Mouse (Mus musculus) frontal cortex, adult (tissue): ENCODE data around the gene Zkscan2.

ENCODE experiments used
- ATAC-seq: cut with Nextera tagmentation; 2 replicates; pipeline ENCODE4 v1.9.2; 2017; ENCODE audit warnings: mild to moderate bottlenecking, moderate library complexity, mixed read lengths; ENCODE audit not compliant: low TSS enrichment

The Zkscan2 gene

DNA sequence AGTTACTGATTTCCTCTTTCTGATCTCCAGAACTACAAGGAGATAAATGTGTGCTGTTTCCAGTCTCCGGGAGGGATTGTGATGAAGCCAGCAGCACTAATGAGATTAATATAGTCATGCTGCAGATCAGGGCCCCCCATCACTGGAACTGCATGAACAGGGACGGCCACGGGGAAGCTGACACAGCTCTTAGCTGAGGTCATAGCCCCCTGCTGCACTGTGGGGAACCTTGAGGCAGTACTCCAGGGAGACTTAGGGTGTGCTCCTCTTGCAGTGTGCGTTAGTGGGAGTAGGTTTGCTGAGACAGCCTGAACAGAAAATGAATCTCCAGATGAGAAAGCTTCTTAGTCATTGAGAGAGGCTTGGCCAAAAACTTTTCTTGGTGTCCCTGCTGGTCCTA lies 69.0 kb downstream of the Zkscan2 start:
- ATAC-seq, result no peak

DNA sequence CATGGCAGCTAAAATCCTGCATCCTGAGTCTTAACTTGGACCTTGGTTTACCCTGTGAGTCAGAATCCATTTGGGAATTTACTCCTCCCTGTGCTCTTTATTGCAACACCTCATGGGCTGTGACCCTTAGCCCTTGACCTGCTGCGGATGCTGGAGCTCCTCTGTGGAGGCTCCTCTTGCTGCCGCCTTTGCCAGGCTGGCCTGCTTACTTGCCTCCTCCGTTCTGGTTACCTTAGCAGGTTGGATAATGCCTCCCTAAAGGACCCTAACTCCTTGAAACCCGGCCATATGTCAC lies 69.9 kb downstream of the Zkscan2 start:
- ATAC-seq, result no peak

DNA sequence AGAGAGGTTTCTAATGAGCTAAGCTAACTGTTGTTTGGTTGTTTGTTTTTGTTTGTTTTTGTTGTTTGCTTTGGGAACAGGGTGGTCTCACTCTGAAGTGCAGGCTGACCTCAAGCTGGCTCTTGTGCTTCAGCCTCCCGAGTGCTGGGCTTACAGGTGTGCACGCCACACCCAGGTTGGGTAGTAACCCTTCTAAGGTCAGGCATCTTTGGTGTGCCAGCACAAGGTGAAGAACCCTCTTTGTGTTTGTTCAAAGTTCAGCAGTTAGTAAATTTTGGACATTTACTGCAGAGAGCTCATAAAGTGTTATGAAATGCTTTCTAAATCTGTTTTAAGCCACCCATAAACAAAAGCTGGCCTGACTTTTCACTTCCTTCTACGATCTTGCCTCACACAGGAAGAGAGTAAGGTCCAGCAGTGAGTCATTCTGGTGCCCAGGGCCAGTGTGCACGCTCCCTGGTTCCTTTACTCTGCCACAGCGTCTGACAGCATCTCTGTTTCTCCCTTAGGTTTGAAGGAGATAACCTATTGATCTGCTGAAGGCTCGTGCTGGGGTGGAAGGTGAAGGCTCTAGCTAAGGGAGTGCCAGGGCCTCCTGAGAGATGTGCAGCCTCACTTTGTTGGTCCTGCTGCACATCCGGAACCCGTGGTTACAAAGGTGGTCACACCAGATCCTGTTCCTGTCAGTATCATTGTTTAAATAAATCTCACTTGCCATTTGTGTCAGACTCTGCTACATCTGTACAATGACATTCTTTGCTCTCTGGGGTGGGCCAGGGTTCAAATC lies 70.4 kb downstream of the Zkscan2 start:
- no peak for ATAC-seq
